Mouse (Mus musculus) liver, adult 2 months (tissue): ENCODE results near the gene Sec14l1. TPM values are rescaled to one million over a fixed set of nuclear protein-coding genes. Genes with fewer than 3 reads are reported as not detected.

Experiments used
- DNase-seq: peaks from one replicate; pipeline ENCODE4 v3.0.0-alpha.2; 2011; ENCODE audit warnings: low read depth, low spot score; ENCODE audit errors: extremely low read depth
- H3K27ac ChIP-seq: fragments of 200-500 bp; replicated peaks from 2 replicates; pipeline ENCODE4 v1.5.1; 2012; ENCODE audit warnings: low read depth, mild to moderate bottlenecking, control low read depth, inconsistent platforms, low read length; ENCODE audit not compliant: insufficient read depth
- H3K27me3 ChIP-seq: fragments of 200-500 bp; 2 replicates; pipeline ENCODE4 v1.6.1; 2012; ENCODE audit warnings: mild to moderate bottlenecking, moderate library complexity, low read length, inconsistent platforms; ENCODE audit not compliant: control insufficient read depth, insufficient read depth
- H3K36me3 ChIP-seq: fragments of 200-500 bp; 2 replicates; pipeline ENCODE4 v1.6.1; 2012; ENCODE audit warnings: low read length, inconsistent platforms; ENCODE audit not compliant: control insufficient read depth, insufficient read depth
- H3K4me1 ChIP-seq: fragments of 200-500 bp; 2 replicates; pipeline ENCODE4 v1.6.1; 2011; ENCODE audit warnings: low read length; ENCODE audit not compliant: control insufficient read depth, insufficient read depth
- H3K4me3 ChIP-seq: fragments of 200-500 bp; 2 replicates; pipeline ENCODE4 v1.5.1; 2011; ENCODE audit warnings: low read depth, mild to moderate bottlenecking, control low read depth, low read length, moderate library complexity; ENCODE audit not compliant: insufficient read depth
- H3K79me2 ChIP-seq: fragments of 200-500 bp; 2 replicates; pipeline ENCODE4 v1.6.1; 2012; ENCODE audit warnings: inconsistent platforms, mild to moderate bottlenecking, low read length, moderate library complexity; ENCODE audit not compliant: control insufficient read depth, insufficient read depth
- H3K9ac ChIP-seq: fragments of 200-500 bp; 2 replicates; pipeline ENCODE4 v1.6.1; 2012; ENCODE audit warnings: low read depth, mild to moderate bottlenecking, control low read depth, inconsistent platforms, low read length
- CTCF ChIP-seq: fragments of 200-500 bp; IDR thresholded peaks from 2 replicates; pipeline ENCODE4 v1.5.1; 2011; ENCODE audit warnings: low read depth, low read length, control low read depth
- POLR2A ChIP-seq: fragments of 200-500 bp; IDR thresholded peaks from 2 replicates; pipeline ENCODE4 v1.6.1; 2011; ENCODE audit warnings: low read length, control low read depth; ENCODE audit not compliant: insufficient read depth; ENCODE audit errors: extremely low read depth
- whole genome bisulfite sequencing: fragments of 180-500 bp; shearing (Covaris S2); methylation state at CpG from one replicate; pipeline ENCODE4 v1.1.7; 2018; 5-methylcytosine and 5-hydroxymethylcytosine counted together
- polyA plus RNA-seq: library from polyadenylated mRNA; depleted of rRNA; stranded (reverse); fragments of >200 nt; gene quantifications from 2 replicates; pipeline ENCODE4 v1.2.3, GENCODE M21; 2012
- total RNA-seq: library from RNA; depleted of rRNA; stranded (reverse); fragments of >200 nt; gene quantifications from 2 replicates; pipeline ENCODE4 v1.2.3, GENCODE M21; 2014

Gene Sec14l1
- total and polyA plus RNA-seq, 2 experiments: 4.6 to 8.2 TPM

- H3K27ac ChIP-seq: no peak overlapping the region
- 94% methylated on average over 10 of the region's 10 CpGs for WGBS
- no peak for TF ChIP-seq POLR2A
- TF ChIP-seq CTCF: no peak
- no peak overlapping the region for H3K4me3 ChIP-seq
- H3K9ac ChIP-seq: no peak overlapping the region
- no peaks in the 10 kb centered on the region for H3K79me2 ChIP-seq
- H3K4me1 ChIP-seq: peaks cover 25% of the 10 kb centered on the region
- no peaks in the 10 kb centered on the region for H3K27me3 ChIP-seq
- no peak for DNase-seq
- no peaks in the 10 kb centered on the region for H3K36me3 ChIP-seq
Observed at GRCm38 (mm10) chr11:117086215-117086614, 28.8 kb upstream of the Sec14l1 start.

GRCm38 (mm10) chr11:117087036-117087799 lies 27.8 kb upstream of the Sec14l1 start:
- H3K79me2 ChIP-seq: no peaks in the 10 kb centered on the region
- WGBS: 40% methylated on average over 9 of the region's 9 CpGs
- H3K36me3 ChIP-seq: no peaks in the 10 kb centered on the region
- TF ChIP-seq CTCF (no peak), POLR2A (no peak)
- H3K27ac ChIP-seq: peak overlapping the region; percentile 65
- DNase-seq: peak; percentile 61
- H3K9ac ChIP-seq: no peak overlapping the region
- H3K4me1 ChIP-seq: peaks cover 16% of the 10 kb centered on the region
- H3K27me3 ChIP-seq: no peaks in the 10 kb centered on the region
- H3K4me3 ChIP-seq: no peak overlapping the region

GRCm38 (mm10) chr11:117088271-117088991 lies 26.5 kb upstream of the Sec14l1 start:
- Histone ChIP-seq H3K36me3 (no peaks in the 10 kb centered on the region), H3K27ac (no peak overlapping the region), H3K9ac (no peak overlapping the region), H3K4me1 (peaks cover 5% of the 10 kb centered on the region; the same call in 1 of the 2 replicates), H3K79me2 (no peaks in the 10 kb centered on the region), H3K4me3 (no peak overlapping the region), H3K27me3 (no peaks in the 10 kb centered on the region)
- TF ChIP-seq CTCF (no peak), POLR2A (no peak)
- 85% methylated on average over 13 of the region's 13 CpGs for WGBS
- peak; percentile 29 for DNase-seq

DNA sequence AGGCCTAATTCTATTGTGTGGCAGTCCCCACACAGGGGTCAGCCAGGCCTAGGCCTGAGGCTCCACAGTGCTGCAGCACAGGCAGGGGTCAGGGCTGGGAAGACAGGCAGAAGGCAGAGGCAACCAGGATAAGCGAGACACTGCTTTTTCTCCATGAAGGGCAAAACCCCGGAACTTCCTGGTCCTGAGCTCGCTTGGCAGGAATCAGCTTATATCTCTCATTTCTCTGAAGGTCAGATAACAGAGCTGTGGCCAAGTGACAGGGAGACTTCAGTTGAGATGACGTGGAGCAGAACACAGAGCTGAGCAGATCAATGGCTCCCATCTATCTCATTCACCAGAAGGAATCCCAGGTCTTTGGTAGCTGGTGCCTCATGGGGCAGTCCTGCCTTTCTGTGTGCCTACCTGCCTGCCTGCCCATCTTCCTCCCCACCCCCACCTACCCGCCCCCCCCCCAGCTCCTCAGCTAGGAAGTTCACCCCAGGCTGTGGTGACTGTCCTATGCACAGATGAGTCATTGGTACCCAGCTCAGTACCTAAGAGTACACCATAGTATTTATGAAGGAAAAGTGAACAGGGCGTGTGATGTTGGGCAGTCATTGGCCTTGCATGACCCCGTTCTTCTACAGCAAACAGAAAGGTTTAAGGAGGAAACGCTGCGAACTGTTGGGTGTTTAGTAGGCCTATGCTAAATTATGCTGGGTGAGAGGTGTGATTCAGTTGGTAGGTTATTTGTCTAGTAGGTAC lies 25.1 kb upstream of the Sec14l1 start:
- no peak for DNase-seq
- no peak overlapping the region for H3K9ac ChIP-seq
- TF ChIP-seq CTCF (no peak), POLR2A (no peak)
- no peak overlapping the region for H3K27ac ChIP-seq
- no peaks in the 10 kb centered on the region for H3K79me2 ChIP-seq
- no peaks in the 10 kb centered on the region for H3K36me3 ChIP-seq
- 70% methylated on average over 9 of the region's 9 CpGs for WGBS
- H3K4me3 ChIP-seq: no peak overlapping the region
- H3K4me1 ChIP-seq: peaks cover 5% of the 10 kb centered on the region; the same call in 1 of the 2 replicates
- no peaks in the 10 kb centered on the region for H3K27me3 ChIP-seq

- Histone ChIP-seq H3K4me3 (no peak overlapping the region), H3K27ac (no peak overlapping the region), H3K36me3 (no peaks in the 10 kb centered on the region), H3K9ac (no peak overlapping the region), H3K4me1 (peaks cover 5% of the 10 kb centered on the region; the same call in 1 of the 2 replicates), H3K79me2 (no peaks in the 10 kb centered on the region), H3K27me3 (no peaks in the 10 kb centered on the region)
- no peak for TF ChIP-seq POLR2A
- no peak for TF ChIP-seq CTCF
- WGBS: 71% methylated on average over 4 of the region's 4 CpGs
- no peak for DNase-seq
Observed at GRCm38 (mm10) chr11:117091406-117091805, 23.6 kb upstream of the Sec14l1 start.
